Mouse (Mus musculus) frontal cortex, postnatal 25 days (tissue): ENCODE data around the gene Bzw2.

ENCODE experiments used
- DNase-seq, 2 experiments: peaks; one replicate each; pipeline ENCODE4 v3.0.0; 2022; ENCODE audit warnings: low spot score in 2 of 2

Bzw2 gene

DNA sequence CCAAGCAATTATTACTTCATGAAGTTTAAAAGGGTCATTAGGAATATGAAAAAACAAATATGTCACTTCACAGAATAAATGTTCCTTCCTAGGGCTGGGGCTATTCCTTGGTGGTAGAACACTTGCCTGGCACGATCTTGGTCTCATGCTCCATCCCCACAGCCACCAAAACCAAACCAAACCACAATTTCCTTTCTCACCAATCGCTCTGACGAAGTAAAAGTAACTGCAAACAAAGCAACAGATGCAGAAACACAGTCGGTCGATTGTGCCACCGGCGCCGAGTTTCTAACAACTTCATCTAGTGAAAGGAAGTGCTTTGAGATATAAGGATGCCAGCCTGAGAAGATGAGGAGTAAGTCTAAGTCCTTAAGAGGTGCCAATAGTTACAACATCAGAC is 21.6 kb downstream of the Bzw2 start:
- DNase-seq: no peak

DNA sequence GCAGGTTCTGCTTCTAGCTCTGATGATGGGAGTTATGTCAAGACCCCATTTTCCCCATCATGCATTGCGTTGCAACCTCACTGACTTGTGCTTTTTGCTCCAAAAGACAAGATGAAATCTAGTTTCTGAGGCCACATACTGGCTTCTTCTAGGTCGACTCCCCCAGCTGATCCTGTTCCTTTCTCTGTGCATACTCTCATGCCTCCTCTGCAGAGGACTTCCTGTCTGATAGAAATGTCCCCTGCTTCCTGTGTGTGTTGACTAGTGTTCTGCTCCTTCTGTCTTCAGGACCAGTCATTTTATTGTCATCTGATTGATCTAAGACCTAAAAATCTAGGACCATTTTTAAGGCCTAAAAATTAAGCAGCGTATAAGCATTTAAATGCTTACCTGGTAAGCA is 22.5 kb downstream of the Bzw2 start:
- no peak for DNase-seq

DNA sequence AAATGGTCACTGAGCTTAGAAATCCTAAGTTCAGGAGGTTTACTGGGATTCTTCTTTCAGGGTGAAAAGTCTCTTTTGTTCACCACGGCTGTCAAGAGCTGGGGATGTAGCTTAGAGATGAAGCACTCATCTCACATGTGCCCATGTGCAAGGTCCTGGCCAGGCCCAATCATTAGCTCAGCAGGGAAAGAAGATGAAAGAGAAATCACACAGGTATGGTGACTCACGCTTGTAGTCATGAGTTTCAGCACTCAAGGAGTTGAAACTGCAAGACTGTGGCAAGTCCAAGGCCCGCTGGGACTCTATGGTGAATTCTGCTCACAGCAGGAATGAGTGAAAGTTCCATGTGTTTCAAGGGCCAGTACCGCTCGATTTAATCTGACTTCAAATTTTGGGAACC is 23.8 kb downstream of the Bzw2 start:
- no peak for DNase-seq

DNA sequence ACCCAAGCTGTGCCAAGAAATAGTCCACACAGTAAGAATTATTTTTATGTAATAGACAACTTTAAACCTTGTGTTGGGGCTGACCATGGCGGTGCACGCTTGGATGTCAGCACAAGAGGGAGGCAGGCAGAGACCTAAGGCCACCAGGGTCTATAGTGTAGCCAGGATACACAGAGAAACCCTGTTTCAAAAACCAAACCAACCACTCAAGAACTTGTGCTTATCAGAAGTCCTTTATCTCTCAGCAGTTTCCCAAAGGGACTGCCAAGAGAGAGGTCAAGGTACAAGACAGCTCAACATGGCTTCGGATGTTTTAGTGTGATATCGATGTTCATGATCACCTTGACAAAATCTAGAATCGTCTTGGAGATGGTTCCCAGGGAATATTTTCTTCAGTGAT is 24.3 kb downstream of the Bzw2 start:
- DNase-seq: no peak

DNA sequence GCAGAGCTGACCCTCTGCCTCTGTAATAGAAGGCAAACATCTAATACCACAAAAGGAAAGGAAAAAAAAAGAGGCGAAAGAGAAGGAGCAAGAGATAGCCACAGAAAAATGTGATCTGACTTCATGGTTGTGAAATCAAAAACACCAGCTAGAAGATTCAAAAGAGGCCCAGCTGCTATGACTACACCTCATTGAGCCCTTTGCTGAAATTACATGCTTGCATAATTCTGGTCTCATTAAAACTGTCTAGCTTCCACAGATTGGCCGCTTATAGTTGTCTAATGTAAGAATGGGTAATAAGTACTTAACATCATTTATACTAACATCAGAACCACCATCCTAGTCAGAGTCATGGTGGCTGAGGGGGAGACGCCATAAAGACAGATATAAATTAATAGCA is 25.2 kb downstream of the Bzw2 start:
- no peak for DNase-seq

DNA sequence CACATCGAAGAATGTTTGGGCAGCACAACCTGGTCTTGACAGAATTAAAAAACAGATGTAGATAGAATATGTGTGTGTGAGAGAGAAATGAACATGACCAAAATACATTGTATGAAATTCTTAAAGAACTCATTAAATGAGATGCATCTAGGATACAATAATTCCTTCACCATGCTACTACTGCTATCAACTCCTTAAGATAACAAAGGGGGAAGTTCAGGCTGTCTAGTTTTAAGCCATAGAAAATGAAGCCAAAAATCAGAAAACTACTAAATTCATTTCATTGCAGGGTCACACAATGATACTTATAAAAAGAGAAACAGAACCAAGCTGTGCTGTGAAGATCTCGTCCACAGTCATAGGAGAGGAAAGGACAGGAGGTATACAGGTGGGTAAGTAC is 25.6 kb downstream of the Bzw2 start:
- no peak for DNase-seq

DNA sequence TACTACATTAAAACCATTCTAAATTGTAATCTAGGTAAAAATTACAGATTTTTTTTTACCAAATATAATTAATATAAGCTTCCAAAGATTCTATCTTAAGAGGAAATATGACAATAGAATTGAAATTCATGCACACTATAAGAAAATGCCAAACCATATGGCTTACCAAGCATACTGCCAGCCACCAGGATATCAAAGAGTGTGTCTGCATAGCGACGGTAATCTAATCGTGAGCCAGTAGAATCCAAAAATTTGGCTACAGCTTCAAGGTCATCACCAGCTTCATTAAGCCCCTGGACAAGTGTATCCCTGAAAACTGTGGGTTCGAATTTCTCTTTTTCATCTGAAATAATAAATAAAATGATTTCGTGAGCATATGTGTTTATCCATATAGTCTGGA is 28.1 kb downstream of the Bzw2 start:
- DNase-seq: no peak

DNA sequence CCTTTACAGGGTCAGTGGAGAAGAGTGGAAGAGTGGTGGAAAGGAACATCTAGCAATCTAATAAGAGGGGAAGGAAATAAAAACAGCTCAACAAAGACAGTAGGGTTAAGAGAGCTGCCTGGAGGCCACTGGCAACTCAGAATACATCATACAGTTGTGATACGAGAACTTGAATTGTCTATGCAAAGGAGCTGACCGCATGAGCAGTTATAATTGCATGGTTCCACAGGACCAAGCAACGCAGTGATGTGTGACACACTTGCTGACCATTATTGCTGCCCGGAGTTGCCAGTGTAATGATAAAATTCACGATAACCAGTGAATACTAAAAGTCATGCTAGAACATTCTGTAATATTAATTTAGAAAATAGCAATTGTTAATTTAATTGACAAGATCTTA is 31.8 kb downstream of the Bzw2 start:
- no peak for DNase-seq

DNA sequence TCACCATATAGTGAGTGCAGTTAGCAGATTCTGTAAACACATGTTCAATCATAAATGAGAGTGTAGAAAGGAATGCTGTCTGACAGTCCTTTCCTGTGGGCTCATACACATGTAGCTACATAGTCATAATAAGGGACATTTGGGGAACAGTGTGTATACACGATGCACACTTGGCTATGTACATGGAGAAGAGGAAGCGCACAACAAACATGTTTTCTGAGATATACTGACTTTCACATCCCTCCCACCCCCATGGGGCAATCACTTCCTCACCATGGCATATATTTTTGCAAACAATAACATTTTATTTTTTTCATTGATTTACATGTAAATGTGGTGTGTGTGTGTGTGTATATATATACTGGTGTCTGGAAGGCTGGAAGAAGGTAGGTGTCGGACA is 38.6 kb downstream of the Bzw2 start:
- no peak for DNase-seq

DNA sequence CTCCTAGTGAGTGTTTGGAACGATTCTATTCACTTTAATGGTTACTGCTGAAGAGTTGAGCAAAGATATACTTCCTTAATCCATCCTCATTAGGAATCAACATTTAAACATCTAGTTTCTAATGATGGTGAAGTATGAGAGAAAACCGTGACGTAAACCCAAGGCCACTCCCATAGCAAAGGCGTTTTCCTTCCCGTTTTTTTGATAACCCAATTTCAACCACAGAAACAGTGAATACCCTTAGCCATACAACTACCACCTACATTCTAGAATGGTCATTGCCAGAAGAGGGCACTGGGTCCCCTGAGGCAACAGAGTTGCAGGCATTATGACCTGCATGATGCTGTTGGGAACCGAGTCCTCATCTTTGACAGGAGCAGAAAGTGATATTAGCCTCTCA is 40.7 kb downstream of the Bzw2 start:
- no peak for DNase-seq

DNA sequence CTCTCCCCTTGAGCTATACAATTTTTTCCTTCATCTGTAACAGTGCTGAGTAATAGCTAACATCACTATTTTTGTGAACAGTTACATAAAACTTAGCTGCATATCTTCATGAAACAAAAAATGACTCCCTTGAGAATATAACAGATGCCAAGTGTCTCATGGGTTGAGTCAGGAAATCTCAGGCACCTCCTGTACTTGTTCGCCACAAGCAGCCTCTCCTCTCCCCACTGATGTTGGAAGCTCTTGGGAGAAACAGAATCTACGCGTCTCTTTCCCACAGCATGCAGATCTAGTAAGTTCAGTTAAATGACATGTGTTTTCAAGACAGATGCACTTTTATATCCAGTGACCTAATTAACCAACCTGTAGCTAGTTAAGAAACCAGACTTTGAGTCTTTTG is 45.8 kb downstream of the Bzw2 start:
- DNase-seq: no peak

DNA sequence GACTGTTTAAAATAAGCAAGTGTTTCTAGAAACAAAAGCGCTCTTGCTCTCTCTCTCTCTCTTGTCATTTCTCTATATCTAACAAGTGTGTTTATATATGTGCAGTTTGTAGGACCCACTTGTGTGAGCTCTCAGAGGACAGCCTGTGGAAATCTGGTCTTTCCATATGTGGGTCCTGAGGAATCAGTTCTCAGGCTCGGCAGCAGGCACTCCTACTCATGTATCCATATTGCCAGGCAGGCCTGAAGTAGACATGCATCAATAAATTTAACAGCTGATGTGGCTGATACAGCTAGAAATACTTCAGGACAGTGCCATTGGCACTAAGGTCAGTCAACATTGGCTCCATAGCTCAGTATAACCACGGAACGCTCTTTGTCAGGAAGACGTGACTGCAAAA is 46.8 kb downstream of the Bzw2 start:
- no peak for DNase-seq

DNA sequence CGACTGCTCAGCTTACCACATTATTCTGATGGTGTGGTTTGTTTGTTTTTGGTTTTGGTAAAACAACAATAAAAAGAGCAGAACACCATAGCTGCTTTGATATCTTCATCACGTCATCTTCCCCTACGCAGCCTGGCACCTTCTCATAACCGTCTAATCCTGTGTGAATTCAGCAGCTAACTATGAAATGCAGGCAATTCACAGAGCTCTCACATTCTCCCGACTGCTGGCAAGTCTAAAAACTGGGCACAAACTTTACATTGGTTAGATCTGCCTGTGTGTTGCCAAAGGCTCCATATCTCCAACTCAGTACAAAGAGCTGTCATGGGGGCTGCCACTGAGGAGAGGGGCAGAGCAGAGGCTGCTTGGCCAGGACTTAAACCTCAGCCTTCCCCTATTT is 47.4 kb downstream of the Bzw2 start:
- DNase-seq: no peak

DNA sequence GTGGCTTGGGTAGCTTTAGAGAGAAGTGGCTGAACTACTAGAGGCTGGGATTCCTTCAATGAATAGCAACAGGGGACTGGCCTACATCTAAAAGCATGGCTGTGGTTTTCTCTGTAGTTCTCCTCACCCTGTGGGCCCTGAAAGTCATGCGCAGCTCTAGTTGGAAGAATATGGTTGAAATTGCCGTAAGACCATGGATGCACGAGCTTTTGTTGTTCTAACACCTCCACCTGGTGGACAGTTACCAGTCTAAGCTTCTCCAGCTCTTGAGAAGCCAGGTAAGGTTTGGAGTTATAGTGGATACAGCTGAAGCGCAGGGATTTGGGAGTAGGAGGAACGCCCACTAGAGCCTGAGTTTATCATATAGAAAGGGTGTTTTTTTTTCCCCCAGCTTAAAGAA is 49.4 kb downstream of the Bzw2 start:
- no peak for DNase-seq

DNA sequence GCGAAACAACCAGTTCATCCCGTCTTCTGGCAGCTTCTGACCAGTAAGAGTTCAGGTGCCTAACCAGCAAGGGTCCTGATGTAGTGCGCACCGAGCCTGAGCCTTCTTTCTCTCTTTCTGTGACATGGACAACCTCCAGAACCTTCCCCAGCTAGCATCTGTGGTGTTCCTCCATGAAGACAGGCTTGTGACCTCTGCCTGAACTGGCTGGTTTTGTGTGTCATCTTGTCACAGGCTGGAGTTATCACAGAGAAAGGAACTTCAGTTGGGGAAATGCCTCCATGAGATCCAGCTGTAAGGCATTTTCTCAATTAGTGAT is 54.3 kb downstream of the Bzw2 start:
- no peak for DNase-seq

DNA sequence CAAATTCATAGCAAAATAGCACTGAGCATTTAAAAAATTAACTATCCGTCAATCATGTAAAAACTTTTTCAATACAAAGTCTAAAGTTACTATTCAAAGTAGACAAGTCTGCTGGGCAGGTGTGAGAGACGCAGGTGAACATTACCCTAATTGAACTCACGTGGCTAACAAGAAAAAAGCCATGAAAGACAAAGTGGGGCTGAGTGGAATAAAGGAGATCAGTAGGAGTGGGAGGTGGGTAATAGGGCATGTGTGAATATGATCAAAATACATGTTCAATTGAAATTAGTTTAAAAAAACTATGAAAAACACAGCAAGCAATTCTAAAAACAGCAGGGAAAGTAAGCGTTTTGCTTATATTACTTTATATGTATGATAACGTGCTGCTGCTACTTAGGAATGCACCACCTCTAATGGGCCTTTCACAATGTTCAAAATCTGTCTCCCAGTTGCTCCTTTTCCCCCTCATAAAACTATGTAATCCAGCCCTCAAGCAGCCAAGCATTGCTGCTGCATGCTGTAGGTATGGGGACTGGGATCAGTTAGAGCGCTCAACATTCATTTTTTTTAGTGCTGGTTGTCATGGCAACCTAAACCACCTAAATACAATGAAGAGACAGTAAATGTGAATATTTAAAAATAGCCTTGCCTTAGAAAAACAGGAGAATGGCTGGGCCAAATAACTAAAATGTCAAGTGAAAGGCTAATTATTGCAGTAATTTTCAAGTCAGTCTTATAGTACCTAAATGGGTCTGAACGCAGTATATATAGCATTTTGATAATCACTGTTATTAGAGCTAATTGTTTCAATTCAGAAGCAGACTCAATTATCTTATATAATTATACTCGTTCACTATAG is 54.9 kb downstream of the Bzw2 start:
- no peak for DNase-seq

DNA sequence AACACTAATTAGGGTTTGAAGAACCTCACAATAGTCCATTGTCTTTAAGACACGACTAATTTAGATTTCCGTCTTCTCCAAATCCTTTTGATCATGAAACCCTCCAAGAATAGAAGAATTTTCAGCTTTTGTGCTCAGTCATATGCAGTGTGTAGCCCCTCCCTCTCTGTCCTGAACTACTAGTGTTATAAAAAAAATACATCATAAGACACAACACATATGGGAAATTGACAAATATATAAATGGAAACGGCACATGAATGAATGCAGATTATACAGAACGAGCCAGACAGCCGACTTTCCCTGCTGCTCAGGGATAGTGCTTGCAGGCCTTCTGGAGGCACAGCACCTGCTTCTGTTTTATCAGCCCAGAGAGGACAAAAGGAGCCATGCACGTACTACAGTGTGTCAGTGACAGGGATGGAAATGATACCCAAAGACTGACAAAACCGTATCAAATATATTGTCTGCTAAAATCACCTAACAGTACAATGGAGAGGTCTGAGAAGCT is 62.5 kb downstream of the Bzw2 start:
- DNase-seq: no peak

DNA sequence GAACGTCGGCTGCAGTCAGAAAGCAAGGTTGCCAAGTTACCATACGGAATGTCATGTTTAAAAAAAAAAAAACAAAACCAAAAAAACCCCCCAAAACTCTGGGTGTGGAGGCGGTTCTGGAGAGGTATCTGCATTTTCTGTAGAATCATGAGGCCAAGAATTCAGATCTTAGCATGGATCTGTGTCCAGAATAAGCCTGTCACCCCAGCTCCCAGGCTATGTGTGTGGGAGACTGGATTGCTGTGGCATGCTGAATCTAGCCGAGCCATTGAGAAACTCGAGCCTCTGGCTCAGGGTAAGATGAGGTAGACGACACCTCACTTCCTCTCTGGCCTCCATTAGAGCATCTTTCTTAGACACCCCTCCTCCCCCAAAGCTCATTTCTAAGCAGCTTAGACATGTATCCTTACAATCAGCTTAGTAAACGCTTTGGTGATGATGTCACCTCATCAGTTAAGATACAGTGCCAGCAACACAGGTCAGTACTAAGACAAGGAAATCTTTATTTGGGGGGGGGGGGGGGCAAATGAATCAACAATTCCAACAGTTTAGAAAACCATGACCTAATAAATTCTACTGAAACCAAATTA is 64.7 kb downstream of the Bzw2 start:
- no peak for DNase-seq

DNA sequence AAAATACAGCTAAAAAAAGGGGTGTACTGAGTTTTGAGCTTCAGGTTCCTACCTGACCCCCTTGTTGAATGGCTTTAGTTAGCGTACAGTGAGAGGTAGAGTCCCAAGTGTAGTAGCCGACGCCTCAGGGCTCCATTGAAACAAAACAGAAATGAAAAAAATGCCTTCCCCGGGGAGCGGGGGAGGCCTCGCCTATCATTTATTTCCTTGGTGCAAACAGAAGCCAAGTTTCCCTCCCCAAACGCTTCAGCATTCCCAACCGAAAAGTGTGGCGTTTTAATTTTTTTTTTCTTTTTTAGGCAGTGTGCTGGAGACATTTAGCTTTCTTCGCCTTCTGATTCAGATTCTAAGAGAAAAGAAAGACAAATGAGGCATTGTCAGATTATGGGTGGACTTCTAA is 65.9 kb downstream of the Bzw2 start:
- DNase-seq: no peak

DNA sequence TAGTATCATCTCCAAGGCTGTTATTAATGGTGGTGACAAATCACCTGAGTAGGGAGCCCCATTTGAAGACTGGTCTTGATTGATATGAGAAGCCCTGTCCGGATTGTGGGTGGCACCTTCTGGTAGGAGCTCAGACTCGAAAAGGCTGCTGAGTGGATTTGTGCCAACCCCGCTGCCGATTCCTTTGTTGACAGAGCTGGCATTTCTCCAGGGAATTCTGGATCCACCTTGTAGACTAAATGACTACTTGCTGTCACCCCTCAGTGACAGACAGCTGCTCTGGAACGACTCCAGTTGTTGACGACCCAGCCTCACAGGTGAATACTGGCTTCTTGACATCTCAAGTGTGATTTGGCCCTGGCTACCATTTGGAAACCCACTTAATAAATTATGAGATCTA is 68.7 kb downstream of the Bzw2 start:
- DNase-seq: no peak

DNA sequence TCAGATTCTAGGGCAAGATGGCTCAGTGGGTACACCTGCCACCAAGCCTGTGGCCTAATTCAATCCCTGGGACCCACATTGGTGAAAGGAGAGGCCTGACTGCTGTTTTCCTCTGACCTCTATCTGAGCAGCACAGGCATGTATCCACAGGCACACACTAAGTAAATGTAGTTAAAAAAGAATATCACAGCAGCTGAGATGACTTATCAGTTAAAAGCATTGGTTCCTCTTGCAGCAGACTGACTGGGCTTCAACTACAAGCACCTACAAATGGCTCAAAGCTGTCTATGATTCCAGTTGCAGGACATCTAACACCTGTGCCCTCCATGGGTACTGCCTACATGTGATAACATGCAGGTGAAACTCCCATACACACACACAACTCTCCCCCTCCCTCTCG is 69.1 kb downstream of the Bzw2 start:
- DNase-seq: no peak

DNA sequence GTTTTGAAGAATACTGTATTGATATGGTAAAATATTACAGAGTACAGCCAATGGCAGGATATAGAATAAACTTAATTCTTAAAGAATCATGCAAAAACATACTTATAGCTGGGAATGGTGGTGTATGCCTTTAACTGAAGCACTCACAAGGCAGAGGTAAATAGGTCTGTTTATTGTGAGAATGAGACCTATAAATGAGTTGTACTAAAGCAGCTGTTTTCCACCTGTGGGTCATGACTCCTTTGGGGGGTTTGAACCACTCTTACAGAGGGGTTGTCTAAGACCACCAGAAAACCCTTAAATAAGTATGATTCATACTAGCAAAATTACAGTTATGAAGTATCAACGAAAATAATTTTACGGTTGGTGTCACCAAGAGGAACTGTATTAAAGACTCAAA is 72.5 kb downstream of the Bzw2 start:
- DNase-seq: no peak

DNA sequence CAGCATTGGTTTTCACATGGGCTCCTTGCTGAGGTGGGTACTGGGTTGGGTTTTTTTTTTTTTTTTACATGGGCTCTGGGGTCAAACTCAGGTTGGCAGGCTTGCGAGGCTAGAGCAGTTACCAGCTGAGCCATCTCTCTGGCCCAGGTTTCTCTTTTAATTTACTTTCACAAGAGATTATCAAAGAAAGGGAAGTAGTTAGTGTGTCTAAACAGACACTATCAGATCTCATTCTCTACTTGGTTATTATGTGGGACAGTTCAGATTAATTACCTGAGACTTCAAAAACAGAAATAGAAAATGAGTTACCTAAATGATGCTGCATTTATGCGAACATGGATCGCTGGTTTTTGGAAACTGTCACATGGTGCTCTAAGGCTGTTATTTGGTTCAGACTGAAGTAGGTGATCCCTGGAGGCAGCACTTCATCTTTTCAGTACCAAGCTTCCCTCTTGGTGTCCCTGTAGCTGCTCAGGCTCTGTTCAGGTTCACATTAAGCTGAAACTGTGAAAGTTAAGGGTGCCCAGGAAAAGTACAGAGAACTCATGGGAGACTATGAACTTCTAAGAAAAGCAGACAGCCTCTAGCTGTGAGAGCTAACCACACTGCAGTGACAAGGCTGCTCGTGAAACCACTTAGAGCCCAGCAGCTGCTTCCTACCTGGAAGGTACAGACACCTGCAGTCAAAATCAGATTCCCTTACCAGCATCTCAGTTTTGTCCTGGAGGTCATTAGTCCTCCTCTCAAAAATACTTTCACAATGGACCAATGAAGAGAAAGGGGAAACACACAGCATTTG is 79.6 kb downstream of the Bzw2 start:
- DNase-seq: no peak
